Mouse (Mus musculus): ENCODE measurements at regions not wholly inside any gene's neighbourhood (a gene's known extent, or its start where the extent isn't known, plus 50 kb on each side); places are given as distances from the start of the nearest gene placed in this dataset.

DNA sequence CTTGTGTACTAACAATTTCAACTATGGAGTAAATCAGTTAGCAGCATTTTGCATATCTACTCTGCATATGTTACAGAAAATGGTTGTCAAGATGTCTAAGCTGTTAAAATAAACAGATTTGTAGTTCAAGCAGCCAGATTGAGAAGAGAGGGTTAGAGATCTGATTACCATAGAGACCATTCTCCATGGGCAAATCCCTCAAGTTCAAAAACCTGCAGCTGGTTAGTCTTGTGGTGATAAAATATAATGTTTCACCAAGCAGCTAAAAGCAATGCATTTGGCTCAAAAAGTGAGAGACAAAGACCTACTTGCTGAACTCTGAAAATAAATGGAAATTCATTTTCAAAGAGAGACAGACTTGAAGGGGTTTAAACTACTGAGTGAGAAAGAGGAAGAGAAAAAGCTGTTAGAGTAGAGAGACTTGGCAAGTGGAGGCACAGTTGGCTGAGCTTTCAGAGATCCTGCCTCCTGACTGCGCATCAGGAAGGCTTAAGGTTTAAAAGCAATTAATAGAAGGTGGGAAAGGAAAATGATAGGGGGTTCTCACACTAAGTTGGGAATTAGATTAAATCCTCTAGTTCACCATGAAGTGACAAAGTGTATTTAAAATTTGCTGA lies 570.2 kb downstream of the Nova1 start:
- TF ChIP-seq ETS1 (conservative IDR thresholded peaks at IDR 0.05; ENCODE audit: low read depth, low read length): no peak
- TF ChIP-seq CHD1 (IDR thresholded peaks at IDR 0.05; ENCODE audit: low read depth, low read length): no peak
- TF ChIP-seq RCOR1 (conservative IDR thresholded peaks at IDR 0.05; ENCODE audit: low read depth, low read length): no peak
- TF ChIP-seq GABPA (IDR thresholded peaks at IDR 0.05; ENCODE audit: insufficient replicate concordance, low read depth, low read length): no peak
- no peak for TF ChIP-seq CTCF (conservative IDR thresholded peaks at IDR 0.05 in 1 of 2, IDR thresholded peaks at IDR 0.05 in 1 of 2; ENCODE audit: low read depth in 2 of 2, low read length in 2 of 2)
- no peak for TF ChIP-seq ZC3H11A (IDR thresholded peaks at IDR 0.05; ENCODE audit: low read depth, low read length)
- no peak for TF ChIP-seq POLR2A (IDR thresholded peaks at IDR 0.05; ENCODE audit: low read depth, low read length)
- no peak for TF ChIP-seq MAX (IDR thresholded peaks at IDR 0.05; ENCODE audit: low read length)

Measured in CH12.LX (cell line).